Mouse (Mus musculus) erythroblast, adult 5-6 weeks (primary cell): Measurements from ENCODE around the gene Grap. TPM values are rescaled to one million over a fixed set of nuclear protein-coding genes. Genes with fewer than 3 reads are reported as not detected.
A peak's percentile ranks its signal among the peaks of the same experiment; 100 is the strongest.

Experiments
- ATAC-seq: replicated peaks from 2 replicates; pipeline ENCODE4 v1.8.0; 2016; ENCODE audit warnings: moderate number of reproducible peaks, mild to moderate bottlenecking, moderate TSS enrichment, inconsistent platforms; ENCODE audit not compliant: poor library complexity, low FRiP score, severe bottlenecking
- total RNA-seq, 2 experiments: library from RNA; stranded (forward) in 1 of 2; stranded (reverse) in 1 of 2; fragments of 150-400 nt in 1 of 2; fragments of 200-764, 138-1000 nt in 1 of 2; gene quantifications; 2 replicates each; pipeline versions ENCODE4 v1.2.3 to v1.2.4; 2015 to 2017; ENCODE audit warnings: low replicate concordance in 2 of 2

The Grap gene
- total RNA-seq, 2 experiments from 2014 or later, result not detected

- no peak for ATAC-seq
Observed at GRCm38 (mm10) chr11:61654786-61655311, 1.8 kb downstream of the Grap start.

- ATAC-seq, result no peak
Observed at GRCm38 (mm10) chr11:61655649-61656048, 2.6 kb downstream of the Grap start.

- no peak for ATAC-seq
Observed at GRCm38 (mm10) chr11:61656148-61656850, 3.2 kb downstream of the Grap start.

- no peak for ATAC-seq
Observed at GRCm38 (mm10) chr11:61657432-61657831, 4.4 kb downstream of the Grap start.

- ATAC-seq, result no peak
Observed at GRCm38 (mm10) chr11:61658360-61658922, 5.4 kb downstream of the Grap start.

- no peak for ATAC-seq
Observed at GRCm38 (mm10) chr11:61659011-61659858, 6.2 kb downstream of the Grap start.

GRCm38 (mm10) chr11:61660001-61660400 lies 6.9 kb downstream of the Grap start:
- no peak for ATAC-seq

- ATAC-seq, result no peak
Observed at GRCm38 (mm10) chr11:61660806-61661392, 7.8 kb downstream of the Grap start.

GRCm38 (mm10) chr11:61662189-61662588 lies 9.1 kb downstream of the Grap start:
- no peak for ATAC-seq

GRCm38 (mm10) chr11:61665401-61665800 lies 12.3 kb downstream of the Grap start:
- ATAC-seq, result no peak

- ATAC-seq, result peak; percentile 42; the same call in 1 of the 2 replicates
Observed at GRCm38 (mm10) chr11:61665991-61666799, 13.1 kb downstream of the Grap start.

- no peak for ATAC-seq
Observed at GRCm38 (mm10) chr11:61667248-61667647, 14.2 kb downstream of the Grap start.

GRCm38 (mm10) chr11:61667782-61668181 lies 14.7 kb downstream of the Grap start:
- ATAC-seq, result no peak

- no peak for ATAC-seq
Observed at GRCm38 (mm10) chr11:61669492-61670490, 16.7 kb downstream of the Grap start.

GRCm38 (mm10) chr11:61671781-61672383 lies 18.8 kb downstream of the Grap start:
- ATAC-seq, result no peak

GRCm38 (mm10) chr11:61673686-61674085 lies 20.6 kb downstream of the Grap start:
- no peak for ATAC-seq

GRCm38 (mm10) chr11:61674151-61674838 lies 21.2 kb downstream of the Grap start:
- no peak for ATAC-seq
